Mouse (Mus musculus): Measurements from ENCODE around the gene Stx8.

GRCm38 (mm10) chr11:68018191-68018590 is 52.2 kb downstream of the Stx8 start:
- no peak for TF ChIP-seq POLR2A (IDR thresholded peaks at IDR 0.05; ENCODE audit: borderline replicate concordance, extremely low read depth, low read depth, low read length)
- no peak for TF ChIP-seq CTCF (IDR thresholded peaks at IDR 0.05; ENCODE audit: insufficient read depth, low read length)
